Mouse (Mus musculus) bone marrow, adult 2 months (tissue): ENCODE results near the gene Angel1.

Source experiments
- CTCF ChIP-seq: fragments of 200-500 bp; IDR thresholded peaks from 2 replicates; pipeline ENCODE4 v1.5.1; 2011; ENCODE audit warnings: low read length, control low read depth; ENCODE audit not compliant: control insufficient read depth, insufficient read depth
- POLR2A ChIP-seq: fragments of 200-500 bp; IDR thresholded peaks from 2 replicates; pipeline ENCODE4 v1.6.1; 2011; ENCODE audit warnings: low read depth, mild to moderate bottlenecking, control low read depth, low read length, borderline replicate concordance; ENCODE audit not compliant: control insufficient read depth

GRCm38 (mm10) chr12:86714026-86714425 is 12.2 kb downstream of the Angel1 start:
- TF ChIP-seq POLR2A (no peak), CTCF (no peak)
